Mouse (Mus musculus) hindbrain, embryonic 14.5 days (tissue): ENCODE data around the gene Cped1. TPM values are rescaled to one million over a fixed set of nuclear protein-coding genes. Genes with fewer than 3 reads are reported as not detected.

Experiments
- ATAC-seq: fragments of 200-750 bp; cut with Nextera tagmentation; 2 replicates; pipeline ENCODE4 v1.8.0; 2017; ENCODE audit warnings: moderate number of reproducible peaks, mild to moderate bottlenecking, moderate TSS enrichment, moderate library complexity; ENCODE audit not compliant: low FRiP score
- DNase-seq: peaks from one replicate; pipeline ENCODE4 v3.0.0-alpha.2; 2015; ENCODE audit warnings: low spot score
- H3K27ac ChIP-seq: fragments of 300-500 bp; sonication (generic); 2 replicates; pipeline ENCODE4 v1.5.1; 2014; ENCODE audit warnings: mild to moderate bottlenecking, moderate library complexity
- H3K27me3 ChIP-seq: fragments of 300-500 bp; sonication (generic); 2 replicates; pipeline ENCODE4 v1.6.1; 2014; ENCODE audit warnings: mild to moderate bottlenecking, low read length, mixed read lengths; ENCODE audit not compliant: control insufficient read depth, insufficient read depth
- H3K36me3 ChIP-seq: fragments of 300-500 bp; sonication (generic); replicated peaks from 2 replicates; pipeline ENCODE4 v1.6.1; 2014; ENCODE audit not compliant: control insufficient read depth, insufficient read depth
- H3K4me1 ChIP-seq: fragments of 300-500 bp; sonication (generic); replicated peaks from 2 replicates; pipeline ENCODE4 v1.6.1; 2014; ENCODE audit warnings: antibody characterized with exemption, low read length, mixed read lengths; ENCODE audit not compliant: control insufficient read depth, insufficient read depth
- H3K4me2 ChIP-seq: fragments of 300-500 bp; sonication (generic); replicated peaks from 2 replicates; pipeline ENCODE4 v1.6.1; 2014; ENCODE audit warnings: mild to moderate bottlenecking, moderate library complexity
- H3K4me3 ChIP-seq: fragments of 300-500 bp; sonication (generic); replicated peaks from 2 replicates; pipeline ENCODE4 v1.5.1; 2014; ENCODE audit warnings: mild to moderate bottlenecking, low read length
- H3K9ac ChIP-seq: fragments of 300-500 bp; sonication (generic); 2 replicates; pipeline ENCODE4 v1.6.1; 2014
- H3K9me3 ChIP-seq: fragments of 300-500 bp; sonication (generic); 2 replicates; pipeline ENCODE4 v1.6.1; 2016; ENCODE audit warnings: low read length; ENCODE audit not compliant: control insufficient read depth
- WGBS: fragments of 180-500 bp; shearing (Covaris S2); extraction: QIAGEN DNeasy Blood & Tissue Kit; methylation state at CpG from one replicate; pipeline ENCODE4 v1.1.7; 2014; 5-methylcytosine and 5-hydroxymethylcytosine counted together
- polyA plus RNA-seq: library from polyadenylated mRNA; unstranded; fragments of >200 nt; fragmentation: Nextera tagmentation; extraction: Ambion mirVana; gene quantifications from 2 replicates; pipeline ENCODE4 v1.2.1, GENCODE M21; 2014

The Cped1 gene
- polyA plus RNA-seq, 1 experiment from 2014 or later: 5.0 TPM

GRCm38 (mm10) chr6:22292056-22292455, 306.3 kb downstream of the Cped1 start:
- H3K4me3 ChIP-seq: no peak overlapping the region
- H3K27me3 ChIP-seq: peaks cover 62% of the 10 kb centered on the region
- H3K9me3 ChIP-seq: no peaks in the 10 kb centered on the region
- ATAC-seq: no peak
- peaks cover 16% of the 10 kb centered on the region for H3K4me1 ChIP-seq
- no peaks in the 10 kb centered on the region for H3K36me3 ChIP-seq
- 44% methylated on average over 4 of the region's 4 CpGs for WGBS
- H3K9ac ChIP-seq: no peak overlapping the region
- no peak overlapping the region for H3K4me2 ChIP-seq
- no peak for DNase-seq
- no peak overlapping the region for H3K27ac ChIP-seq

DNA sequence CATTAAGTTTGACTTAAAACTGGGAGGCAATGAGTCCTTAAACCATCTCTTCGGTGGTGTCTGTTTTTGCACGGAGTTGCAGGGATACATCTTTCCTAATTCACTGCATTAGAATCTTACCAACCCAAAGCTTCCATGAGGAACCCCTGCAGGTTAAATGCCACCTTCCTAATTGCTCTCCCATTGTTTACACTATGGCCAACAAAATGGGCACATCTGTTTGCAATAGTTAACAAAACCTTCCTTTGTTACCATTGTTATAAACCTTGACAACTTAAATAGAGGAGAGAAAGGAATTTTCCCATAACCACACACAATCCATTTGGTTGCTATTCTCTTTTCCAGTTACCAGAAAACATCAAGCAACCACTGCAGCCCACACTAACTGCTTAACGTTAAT, 308.2 kb downstream of the Cped1 start:
- no peak overlapping the region for H3K4me2 ChIP-seq
- DNase-seq (no peak), ATAC-seq (no peak)
- H3K9ac ChIP-seq: no peak overlapping the region
- no peaks in the 10 kb centered on the region for H3K9me3 ChIP-seq
- H3K4me3 ChIP-seq: no peak overlapping the region
- no peak overlapping the region for H3K27ac ChIP-seq
- peaks cover 4% of the 10 kb centered on the region; the same call in 1 of the 2 replicates for H3K4me1 ChIP-seq
- WGBS: 39% methylated on average over 3 of the region's 3 CpGs
- peaks cover 44% of the 10 kb centered on the region for H3K27me3 ChIP-seq
- H3K36me3 ChIP-seq: no peaks in the 10 kb centered on the region

GRCm38 (mm10) chr6:22297028-22297427, 311.3 kb downstream of the Cped1 start:
- Histone ChIP-seq H3K4me3 (no peak overlapping the region), H3K27me3 (peaks cover 14% of the 10 kb centered on the region), H3K36me3 (no peaks in the 10 kb centered on the region), H3K4me2 (no peak overlapping the region), H3K9ac (no peak overlapping the region), H3K27ac (no peak overlapping the region), H3K4me1 (no peaks in the 10 kb centered on the region), H3K9me3 (no peaks in the 10 kb centered on the region)
- DNase-seq (no peak), ATAC-seq (no peak)
- WGBS: 89% methylated on average over 6 of the region's 6 CpGs

DNA sequence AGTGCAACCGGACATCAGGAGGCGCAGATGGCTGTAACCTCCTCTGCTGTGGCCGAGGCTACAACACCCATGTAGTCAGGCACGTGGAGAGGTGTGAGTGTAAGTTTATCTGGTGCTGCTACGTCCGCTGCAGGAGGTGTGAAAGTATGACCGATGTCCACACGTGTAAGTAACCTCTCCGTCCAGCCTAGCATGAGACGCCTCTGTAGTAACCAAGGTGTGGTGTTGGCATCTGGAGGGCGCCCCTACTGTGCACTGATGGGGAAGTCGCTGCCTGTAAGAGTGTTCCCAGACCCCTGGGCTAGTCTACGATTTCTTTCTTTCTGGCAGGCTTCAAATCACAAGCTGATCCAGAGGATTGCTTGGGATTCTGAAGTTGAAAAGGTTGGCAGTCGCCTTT, 312.3 kb downstream of the Cped1 start:
- peaks cover 11% of the 10 kb centered on the region for H3K27me3 ChIP-seq
- WGBS: 62% methylated on average over 14 of the region's 14 CpGs
- H3K4me2 ChIP-seq: no peak overlapping the region
- ATAC-seq (no peak), DNase-seq (no peak)
- no peak overlapping the region for H3K9ac ChIP-seq
- H3K27ac ChIP-seq: no peak overlapping the region
- H3K9me3 ChIP-seq: no peaks in the 10 kb centered on the region
- no peaks in the 10 kb centered on the region for H3K4me1 ChIP-seq
- no peaks in the 10 kb centered on the region for H3K36me3 ChIP-seq
- no peak overlapping the region for H3K4me3 ChIP-seq

Other genes with a start within 250 kb of the Cped1 start
- 73.7 and 80.1 TPM in 2 replicates for gene Tspan12, start 133.4 kb upstream of the Cped1 start, polyA plus RNA-seq
- gene Ing3, start 36.3 kb upstream of the Cped1 start, polyA plus RNA-seq: 36.8 and 40.4 TPM in 2 replicates